Mouse (Mus musculus) gastrocnemius, postnatal 36 days (tissue): ENCODE data around the gene Tmem98. TPM values are rescaled to one million over a fixed set of nuclear protein-coding genes. Genes with fewer than 3 reads are reported as not detected.
A peak's percentile ranks its signal among the peaks of the same experiment; 100 is the strongest.

Source experiments
- DNase-seq, 2 experiments: peaks; one replicate each; pipeline ENCODE4 v3.0.0; 2022
- intact Hi-C: fragments of 180-260 bp; cut with DNase I; formaldehyde crosslinking; loops from one replicate; pipeline ENCODE4 v1.15.1; 2025
- total RNA-seq, 2 experiments: library from RNA; stranded (reverse); gene quantifications; 2 replicates each; pipeline ENCODE4 v1.2.3; 2021

Gene Tmem98
- total RNA-seq, 2 experiments from 2014 or later: 1.3 to 1.9 TPM

GRCm38 (mm10) chr11:80789647-80790240 lies 20.2 kb upstream of the Tmem98 start:
- DNase-seq: no peak
- intact Hi-C loops: no loop called here

- no peak for DNase-seq
- intact Hi-C loops: no loop called here
Measured at GRCm38 (mm10) chr11:80790413-80790812, 19.6 kb upstream of the Tmem98 start.

- DNase-seq: no peak
Measured at GRCm38 (mm10) chr11:80791677-80792432, 18.1 kb upstream of the Tmem98 start.

GRCm38 (mm10) chr11:80793386-80793785 lies 16.6 kb upstream of the Tmem98 start:
- no peak for DNase-seq
- intact Hi-C loops: no loop called here

More at GRCm38 (mm10) chr11:80791677-80792432, 18.1 kb upstream of the Tmem98 start:
- intact Hi-C loops: no loop called here

GRCm38 (mm10) chr11:80794290-80794689 lies 15.7 kb upstream of the Tmem98 start:
- DNase-seq: no peak
- intact Hi-C loops: no loop called here

GRCm38 (mm10) chr11:80795431-80795830 lies 14.5 kb upstream of the Tmem98 start:
- intact Hi-C loops: no loop called here
- DNase-seq: no peak

GRCm38 (mm10) chr11:80799979-80800378 lies 10.0 kb upstream of the Tmem98 start:
- intact Hi-C loops: no loop called here
- DNase-seq: no peak

GRCm38 (mm10) chr11:80802706-80803105 lies 7.3 kb upstream of the Tmem98 start:
- DNase-seq: peak in 1 of 2 experiments; percentile 27
- intact Hi-C loops: no loop called here

GRCm38 (mm10) chr11:80808551-80809070 lies 1.4 kb upstream of the Tmem98 start:
- intact Hi-C loops: no loop called here
- no peak for DNase-seq

- no peak for DNase-seq
- intact Hi-C loops: no loop called here
Measured at GRCm38 (mm10) chr11:80809666-80809992, 346 bp upstream of the Tmem98 start.

- no peak for DNase-seq
- intact Hi-C loops: no loop called here
Measured at GRCm38 (mm10) chr11:80811156-80811555, 1.2 kb downstream of the Tmem98 start.

GRCm38 (mm10) chr11:80815354-80815753 lies 5.4 kb downstream of the Tmem98 start:
- no peak for DNase-seq
- intact Hi-C loops: no loop called here

GRCm38 (mm10) chr11:80818060-80818697 lies 8.2 kb downstream of the Tmem98 start:
- intact Hi-C loops: no loop called here
- DNase-seq: peak; percentile 23 to 34

- intact Hi-C loops: no loop called here
Measured at GRCm38 (mm10) chr11:80820085-80820484, 10.1 kb downstream of the Tmem98 start.

GRCm38 (mm10) chr11:80821296-80821695 lies 11.3 kb downstream of the Tmem98 start:
- no peak for DNase-seq
- intact Hi-C loops: no loop called here

More at GRCm38 (mm10) chr11:80820085-80820484, 10.1 kb downstream of the Tmem98 start:
- DNase-seq: no peak

GRCm38 (mm10) chr11:80821794-80822193 lies 11.8 kb downstream of the Tmem98 start:
- intact Hi-C loops: no loop called here
- DNase-seq: no peak

- no peak for DNase-seq
- intact Hi-C loops: no loop called here
Measured at GRCm38 (mm10) chr11:80835395-80835794, 25.4 kb downstream of the Tmem98 start.

GRCm38 (mm10) chr11:80835841-80836240 lies 25.9 kb downstream of the Tmem98 start:
- intact Hi-C loops: no loop called here
- no peak for DNase-seq

- intact Hi-C loops: no loop called here
Measured at GRCm38 (mm10) chr11:80838724-80839123, 28.7 kb downstream of the Tmem98 start.

GRCm38 (mm10) chr11:80843435-80843834 lies 33.5 kb downstream of the Tmem98 start:
- no peak for DNase-seq
- intact Hi-C loops: no loop called here

More at GRCm38 (mm10) chr11:80838724-80839123, 28.7 kb downstream of the Tmem98 start:
- DNase-seq: no peak

GRCm38 (mm10) chr11:80845486-80845885 lies 35.5 kb downstream of the Tmem98 start:
- no peak for DNase-seq
- intact Hi-C loops: no loop called here
